Mouse (Mus musculus) lung, adult 2 months (tissue): ENCODE data around the gene Comt.

ENCODE experiments used
- CTCF ChIP-seq: fragments of 200-500 bp; IDR thresholded peaks from 2 replicates; pipeline ENCODE4 v1.5.1; 2011; ENCODE audit warnings: mild to moderate bottlenecking, low read length, control low read depth; ENCODE audit not compliant: insufficient read depth
- POLR2A ChIP-seq: fragments of 200-500 bp; IDR thresholded peaks from 2 replicates; pipeline ENCODE4 v1.6.1; 2011; ENCODE audit warnings: low read depth, mild to moderate bottlenecking, control low read depth, low read length, borderline replicate concordance; ENCODE audit errors: extremely low read depth

DNA sequence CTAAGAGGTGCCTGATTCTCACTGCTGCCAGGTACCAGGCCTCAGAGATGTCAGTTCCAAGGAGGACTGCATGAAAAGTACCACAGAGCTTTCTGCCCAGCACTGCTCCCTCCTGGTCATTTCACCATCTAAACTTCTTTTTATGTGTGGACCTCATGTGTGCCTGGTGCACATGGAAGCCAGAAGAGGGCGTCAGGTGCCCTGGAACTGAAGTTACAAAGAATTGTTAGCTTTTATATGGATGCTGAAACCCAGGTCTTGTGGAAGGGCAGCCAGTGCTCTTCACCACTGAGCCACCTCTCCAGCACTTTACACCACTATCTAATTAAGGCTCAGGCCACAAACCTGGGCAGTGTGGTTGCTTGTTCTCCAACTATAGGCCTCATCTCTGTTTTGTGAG lies 44.2 kb upstream of the Comt start:
- TF ChIP-seq CTCF (peak; percentile 19; the same call in 1 of the 2 replicates), POLR2A (no peak)
